Mouse (Mus musculus) lung, embryonic 15.5 days (tissue): ENCODE data around the gene Cdk14. TPM values are rescaled to one million over a fixed set of nuclear protein-coding genes. Genes with fewer than 3 reads are reported as not detected.
A peak's percentile ranks its signal among the peaks of the same experiment; 100 is the strongest.

Experiments
- ATAC-seq: fragments of 200-750 bp; cut with Nextera tagmentation; 2 replicates; pipeline ENCODE4 v1.8.0; 2017; ENCODE audit warnings: moderate number of reproducible peaks, borderline replicate concordance; ENCODE audit not compliant: low FRiP score, low TSS enrichment; ENCODE audit errors: extremely low read depth
- H3K27ac ChIP-seq: fragments of 300-500 bp; sonication (generic); 2 replicates; pipeline ENCODE4 v1.5.1; 2015; ENCODE audit warnings: moderate library complexity, mild to moderate bottlenecking, inconsistent platforms
- H3K27me3 ChIP-seq: fragments of 300-500 bp; sonication (generic); 2 replicates; pipeline ENCODE4 v1.6.1; 2015; ENCODE audit warnings: inconsistent platforms
- H3K36me3 ChIP-seq: fragments of 300-500 bp; sonication (generic); 2 replicates; pipeline ENCODE4 v1.6.1; 2015; ENCODE audit warnings: inconsistent platforms
- H3K4me1 ChIP-seq: fragments of 300-500 bp; sonication (generic); 2 replicates; pipeline ENCODE4 v1.6.1; 2015; ENCODE audit warnings: inconsistent platforms
- H3K4me2 ChIP-seq: fragments of 300-500 bp; sonication (generic); 2 replicates; pipeline ENCODE4 v1.6.1; 2015; ENCODE audit warnings: inconsistent platforms, mild to moderate bottlenecking, moderate library complexity
- H3K4me3 ChIP-seq: fragments of 300-500 bp; sonication (generic); 2 replicates; pipeline ENCODE4 v1.5.1; 2015; ENCODE audit warnings: mild to moderate bottlenecking, inconsistent platforms
- H3K9ac ChIP-seq: fragments of 300-500 bp; sonication (generic); 2 replicates; pipeline ENCODE4 v1.6.1; 2015; ENCODE audit warnings: inconsistent platforms
- H3K9me3 ChIP-seq: fragments of 300-500 bp; sonication (generic); 2 replicates; pipeline ENCODE4 v1.6.1; 2016; ENCODE audit warnings: inconsistent platforms
- WGBS: fragments of 180-500 bp; shearing (Covaris S2); methylation state at CpG from one replicate; pipeline ENCODE4 v1.1.7; 2015; 5-methylcytosine and 5-hydroxymethylcytosine counted together
- polyA plus RNA-seq: library from polyadenylated mRNA; unstranded; fragments of >200 nt; fragmentation: Nextera tagmentation; extraction: Ambion mirVana; gene quantifications from 2 replicates; pipeline ENCODE4 v1.2.1, GENCODE M21; 2015

The Cdk14 gene
- polyA plus RNA-seq, 1 experiment from 2014 or later, result 33.1 TPM

GRCm38 (mm10) chr5:5301571-5302079, 118.5 kb downstream of the Cdk14 start:
- H3K4me2 ChIP-seq, result no peak overlapping the region
- no peaks in the 10 kb centered on the region for H3K4me1 ChIP-seq
- H3K9me3 ChIP-seq, result no peaks in the 10 kb centered on the region
- 79% methylated on average over 12 of the region's 12 CpGs for WGBS
- no peak overlapping the region for H3K9ac ChIP-seq
- no peaks in the 10 kb centered on the region for H3K36me3 ChIP-seq
- no peak overlapping the region for H3K4me3 ChIP-seq
- no peak for ATAC-seq
- no peaks in the 10 kb centered on the region for H3K27me3 ChIP-seq
- H3K27ac ChIP-seq, result no peak overlapping the region

GRCm38 (mm10) chr5:5300998-5301397, 119.1 kb downstream of the Cdk14 start:
- Histone ChIP-seq H3K27me3 (no peaks in the 10 kb centered on the region), H3K9me3 (no peaks in the 10 kb centered on the region), H3K9ac (no peak overlapping the region), H3K36me3 (no peaks in the 10 kb centered on the region), H3K4me3 (no peak overlapping the region), H3K4me2 (no peak overlapping the region), H3K4me1 (no peaks in the 10 kb centered on the region), H3K27ac (no peak overlapping the region)
- 76% methylated on average over 2 of the region's 2 CpGs for WGBS
- no peak for ATAC-seq

GRCm38 (mm10) chr5:5300290-5300689, 119.8 kb downstream of the Cdk14 start:
- no peak overlapping the region for H3K4me3 ChIP-seq
- no peaks in the 10 kb centered on the region for H3K36me3 ChIP-seq
- H3K4me1 ChIP-seq, result no peaks in the 10 kb centered on the region
- no peak overlapping the region for H3K4me2 ChIP-seq
- whole genome bisulfite sequencing, result 24% methylated on average over 1 of the region's 1 CpGs
- no peak overlapping the region for H3K27ac ChIP-seq
- ATAC-seq, result no peak
- H3K9me3 ChIP-seq, result no peaks in the 10 kb centered on the region
- no peak overlapping the region for H3K9ac ChIP-seq
- H3K27me3 ChIP-seq, result no peaks in the 10 kb centered on the region

GRCm38 (mm10) chr5:5297222-5297621, 122.9 kb downstream of the Cdk14 start:
- 45% methylated on average over 7 of the region's 7 CpGs for WGBS
- peak; percentile 62 for ATAC-seq
- Histone ChIP-seq H3K27me3 (no peaks in the 10 kb centered on the region), H3K4me1 (no peaks in the 10 kb centered on the region), H3K36me3 (no peaks in the 10 kb centered on the region), H3K4me3 (no peak overlapping the region), H3K27ac (no peak overlapping the region; the same call in 1 of the 2 replicates), H3K9me3 (no peaks in the 10 kb centered on the region), H3K9ac (no peak overlapping the region), H3K4me2 (no peak overlapping the region)

GRCm38 (mm10) chr5:5296773-5297172, 123.3 kb downstream of the Cdk14 start:
- H3K27ac ChIP-seq, result peak overlapping the region; percentile 21; the same call in 1 of the 2 replicates
- H3K9ac ChIP-seq, result no peak overlapping the region
- no peaks in the 10 kb centered on the region for H3K27me3 ChIP-seq
- no peak overlapping the region for H3K4me3 ChIP-seq
- no peak overlapping the region for H3K4me2 ChIP-seq
- no peaks in the 10 kb centered on the region for H3K4me1 ChIP-seq
- no peak for ATAC-seq
- H3K9me3 ChIP-seq, result no peaks in the 10 kb centered on the region
- no peaks in the 10 kb centered on the region for H3K36me3 ChIP-seq

GRCm38 (mm10) chr5:5292830-5293542, 127.1 kb downstream of the Cdk14 start:
- Histone ChIP-seq H3K9me3 (no peaks in the 10 kb centered on the region), H3K27me3 (no peaks in the 10 kb centered on the region), H3K27ac (no peak overlapping the region), H3K4me3 (no peak overlapping the region), H3K4me2 (no peak overlapping the region), H3K4me1 (no peaks in the 10 kb centered on the region), H3K36me3 (no peaks in the 10 kb centered on the region), H3K9ac (no peak overlapping the region)
- no peak for ATAC-seq
- WGBS, result 81% methylated on average over 8 of the region's 8 CpGs

GRCm38 (mm10) chr5:5291321-5291991, 128.7 kb downstream of the Cdk14 start:
- no peaks in the 10 kb centered on the region for H3K4me1 ChIP-seq
- no peak overlapping the region for H3K27ac ChIP-seq
- H3K27me3 ChIP-seq, result no peaks in the 10 kb centered on the region
- no peaks in the 10 kb centered on the region for H3K9me3 ChIP-seq
- no peaks in the 10 kb centered on the region for H3K36me3 ChIP-seq
- no peak overlapping the region for H3K9ac ChIP-seq
- H3K4me2 ChIP-seq, result no peak overlapping the region
- no peak overlapping the region for H3K4me3 ChIP-seq
- 60% methylated on average over 6 of the region's 6 CpGs for WGBS
- ATAC-seq, result no peak

GRCm38 (mm10) chr5:5290714-5291113, 129.4 kb downstream of the Cdk14 start:
- no peak overlapping the region for H3K4me2 ChIP-seq
- ATAC-seq, result no peak

GRCm38 (mm10) chr5:5285876-5286275, 134.2 kb downstream of the Cdk14 start:
- no peak for ATAC-seq
- Histone ChIP-seq H3K36me3 (no peaks in the 10 kb centered on the region), H3K27ac (no peak overlapping the region), H3K4me3 (no peak overlapping the region), H3K4me1 (0 out of 2 replicates have a peak, but pooled peaks cover 3% of the 10 kb centered on the region), H3K4me2 (no peak overlapping the region), H3K27me3 (no peaks in the 10 kb centered on the region), H3K9ac (no peak overlapping the region), H3K9me3 (no peaks in the 10 kb centered on the region)
- 55% methylated on average over 3 of the region's 3 CpGs for WGBS

More at GRCm38 (mm10) chr5:5290714-5291113, 129.4 kb downstream of the Cdk14 start:
- Histone ChIP-seq H3K27me3 (no peaks in the 10 kb centered on the region), H3K9me3 (no peaks in the 10 kb centered on the region), H3K4me3 (no peak overlapping the region), H3K27ac (no peak overlapping the region), H3K4me1 (0 out of 2 replicates have a peak, but pooled peaks cover 3% of the 10 kb centered on the region), H3K9ac (no peak overlapping the region), H3K36me3 (no peaks in the 10 kb centered on the region)
- 59% methylated on average over 4 of the region's 4 CpGs for WGBS

GRCm38 (mm10) chr5:5284531-5284930, 135.6 kb downstream of the Cdk14 start:
- ATAC-seq, result no peak
- H3K27me3 ChIP-seq, result no peaks in the 10 kb centered on the region
- no peaks in the 10 kb centered on the region for H3K36me3 ChIP-seq
- no peak overlapping the region for H3K4me2 ChIP-seq
- no peak overlapping the region for H3K4me3 ChIP-seq
- H3K9ac ChIP-seq, result no peak overlapping the region
- H3K4me1 ChIP-seq, result 0 out of 2 replicates have a peak, but pooled peaks cover 3% of the 10 kb centered on the region
- H3K9me3 ChIP-seq, result no peaks in the 10 kb centered on the region
- no peak overlapping the region for H3K27ac ChIP-seq
- WGBS, result 70% methylated on average over 5 of the region's 5 CpGs

GRCm38 (mm10) chr5:5283756-5284430, 136.2 kb downstream of the Cdk14 start:
- Histone ChIP-seq H3K27ac (no peak overlapping the region), H3K4me2 (no peak overlapping the region), H3K9ac (no peak overlapping the region), H3K27me3 (no peaks in the 10 kb centered on the region), H3K4me1 (0 out of 2 replicates have a peak, but pooled peaks cover 3% of the 10 kb centered on the region), H3K4me3 (no peak overlapping the region), H3K36me3 (no peaks in the 10 kb centered on the region), H3K9me3 (no peaks in the 10 kb centered on the region)
- 49% methylated on average over 6 of the region's 6 CpGs for WGBS
- ATAC-seq, result no peak

- no peak for ATAC-seq
- H3K27ac ChIP-seq, result no peak overlapping the region
- H3K4me2 ChIP-seq, result no peak overlapping the region
- H3K4me1 ChIP-seq, result 0 out of 2 replicates have a peak, but pooled peaks cover 3% of the 10 kb centered on the region
- no peaks in the 10 kb centered on the region for H3K9me3 ChIP-seq
- H3K27me3 ChIP-seq, result no peaks in the 10 kb centered on the region
- 90% methylated on average over 5 of the region's 5 CpGs for WGBS
- H3K36me3 ChIP-seq, result no peaks in the 10 kb centered on the region
- no peak overlapping the region for H3K9ac ChIP-seq
- H3K4me3 ChIP-seq, result no peak overlapping the region
Observed at GRCm38 (mm10) chr5:5282425-5282824, 137.7 kb downstream of the Cdk14 start.
